Mouse (Mus musculus): Measurements from ENCODE around the gene Gm20532.

Gene Gm20532

GRCm38 (mm10) chr2:26586294-26587043 lies at the start of gene Gm20532:
Gene Gm20532 (plus strand): TSS chr2:26586639.
- peak; percentile 70 for DNase-seq (ENCODE audit: low spot score)

- DNase-seq (ENCODE audit: low spot score), result no peak
Observed at GRCm38 (mm10) chr2:26539516-26539915, 46.9 kb upstream of the Gm20532 start.

- no peak for DNase-seq (ENCODE audit: low spot score)
Observed at GRCm38 (mm10) chr2:26540721-26541120, 45.7 kb upstream of the Gm20532 start.

- no peak for DNase-seq (ENCODE audit: low spot score)
Observed at GRCm38 (mm10) chr2:26541258-26541910, 45.1 kb upstream of the Gm20532 start.

DNA sequence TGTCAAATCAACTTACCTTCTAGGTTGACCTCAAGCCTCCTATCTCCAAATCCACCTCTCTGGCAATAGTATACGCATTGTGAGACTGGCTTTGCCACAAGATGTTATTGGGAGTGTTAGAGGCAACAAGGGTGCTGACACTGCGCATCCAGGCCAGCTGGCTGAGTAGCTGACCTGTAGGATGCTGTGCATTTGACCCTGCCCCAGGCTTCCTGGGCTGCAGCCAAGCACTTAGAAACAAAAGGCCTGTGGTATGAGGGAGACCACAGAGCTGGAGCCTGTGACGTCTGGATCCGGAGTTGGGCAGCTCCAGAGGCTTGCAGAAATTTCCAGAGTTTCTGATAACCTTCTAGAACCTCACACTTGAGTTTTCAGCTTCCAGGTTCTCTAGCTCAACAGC lies 43.3 kb upstream of the Gm20532 start:
- DNase-seq (ENCODE audit: low spot score), result no peak

DNA sequence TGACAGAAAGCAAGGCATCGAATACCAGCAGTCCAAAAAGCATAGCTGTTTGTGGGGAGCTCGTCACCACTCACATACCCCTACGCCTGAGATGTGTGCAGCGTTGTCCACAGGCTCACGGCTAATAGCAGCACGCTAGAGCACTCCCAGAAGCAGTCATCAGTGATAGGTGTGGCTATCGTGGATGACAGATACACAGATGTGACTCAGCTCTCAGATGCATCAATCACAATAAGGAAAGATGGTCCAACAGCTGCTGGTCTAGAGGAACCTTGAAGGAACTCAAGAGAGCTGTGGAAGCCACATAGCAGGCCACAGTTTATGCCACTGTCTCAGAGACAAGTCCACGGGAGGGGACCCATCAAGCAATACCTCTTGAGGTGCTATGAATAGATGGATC lies 42.7 kb upstream of the Gm20532 start:
- no peak for DNase-seq (ENCODE audit: low spot score)

DNA sequence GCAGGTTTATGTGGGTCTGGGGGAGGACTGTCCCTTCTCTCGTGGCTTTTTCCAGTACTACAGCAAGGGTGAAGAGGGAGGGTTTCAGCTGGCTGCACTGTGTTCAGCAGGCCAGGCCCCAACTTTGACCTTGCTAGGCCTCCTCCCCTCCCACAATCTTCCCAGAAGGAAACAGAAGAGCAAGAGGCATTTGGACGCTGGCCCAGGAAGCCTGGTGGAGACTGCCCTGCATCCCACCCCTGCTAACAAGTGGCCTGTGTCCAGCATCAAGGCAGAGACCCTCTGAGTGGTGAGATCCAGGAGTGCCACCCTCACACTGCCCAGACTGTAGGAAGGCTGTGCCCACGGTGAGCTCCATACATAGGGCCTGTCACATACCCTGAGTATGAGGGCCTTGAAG lies 42.2 kb upstream of the Gm20532 start:
- DNase-seq (ENCODE audit: low spot score), result no peak

GRCm38 (mm10) chr2:26547481-26547880 lies 39.0 kb upstream of the Gm20532 start:
- peak; percentile 23 for DNase-seq (ENCODE audit: low spot score)

DNA sequence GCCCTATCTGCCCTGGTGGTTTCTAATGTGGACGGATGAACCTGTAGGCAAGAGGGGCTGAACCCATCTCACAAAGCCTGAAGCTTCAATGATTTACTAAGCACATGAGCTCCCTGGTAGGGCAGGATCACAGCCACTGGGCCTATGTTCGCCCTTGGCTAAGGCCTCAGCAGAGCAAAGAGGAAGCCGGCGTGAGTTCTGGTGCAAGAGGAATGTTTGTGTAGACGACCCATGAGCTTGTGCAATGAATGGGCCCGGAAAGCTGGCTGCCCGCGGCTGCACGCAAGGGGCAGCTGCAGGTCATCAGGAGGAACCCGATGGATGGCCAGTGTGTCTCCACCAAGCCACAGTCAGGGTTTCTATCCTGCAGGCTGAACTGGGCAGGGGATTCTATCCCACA lies 36.6 kb upstream of the Gm20532 start:
- DNase-seq (ENCODE audit: low spot score), result no peak

- no peak for DNase-seq (ENCODE audit: low spot score)
Observed at GRCm38 (mm10) chr2:26550205-26550604, 36.2 kb upstream of the Gm20532 start.

GRCm38 (mm10) chr2:26550777-26551176 lies 35.7 kb upstream of the Gm20532 start:
- DNase-seq (ENCODE audit: low spot score), result peak; percentile 37

GRCm38 (mm10) chr2:26551446-26551845 lies 35.0 kb upstream of the Gm20532 start:
- no peak for DNase-seq (ENCODE audit: low spot score)

DNA sequence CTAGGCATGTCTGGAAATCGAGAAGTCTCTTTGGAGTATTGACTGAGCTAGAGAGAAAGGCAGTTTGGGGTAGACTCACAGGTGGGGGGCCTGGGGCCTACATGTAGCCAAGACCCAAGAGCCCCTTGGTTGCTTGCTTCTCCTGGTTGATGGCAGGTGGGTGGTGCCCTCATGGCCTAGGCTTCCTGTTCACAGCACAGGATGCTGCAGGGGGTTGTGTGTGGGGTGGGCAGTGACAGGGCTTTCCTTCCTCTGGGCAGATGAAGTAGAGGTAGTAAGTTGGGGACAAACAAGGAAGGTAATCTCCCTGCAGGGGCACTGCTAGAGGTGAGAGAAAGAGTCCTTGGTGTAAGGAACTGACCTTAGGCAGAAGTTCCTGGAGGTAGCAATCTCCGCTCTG lies 34.4 kb upstream of the Gm20532 start:
- DNase-seq (ENCODE audit: low spot score), result no peak

DNA sequence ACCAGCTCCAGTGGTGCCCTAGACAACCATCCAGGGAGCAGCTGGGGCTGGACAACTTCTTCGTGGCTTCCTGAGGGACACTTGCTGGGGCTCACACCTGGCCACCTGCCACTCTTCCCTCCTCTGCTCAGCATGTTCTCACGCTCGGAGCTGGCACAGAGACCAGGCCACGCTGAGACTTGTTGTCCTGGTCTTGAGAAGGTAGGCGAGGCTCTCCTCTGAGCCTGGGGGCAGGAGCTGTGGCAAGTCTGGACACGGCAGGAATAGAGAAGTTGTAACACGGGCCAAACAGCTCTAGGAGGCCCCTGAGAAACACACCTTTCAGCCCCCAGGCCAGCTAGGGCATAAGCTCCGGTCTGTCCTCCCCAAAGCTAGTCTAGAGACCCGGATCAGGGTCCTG lies 32.5 kb upstream of the Gm20532 start:
- no peak for DNase-seq (ENCODE audit: low spot score)

GRCm38 (mm10) chr2:26555076-26555475 lies 31.4 kb upstream of the Gm20532 start:
- no peak for DNase-seq (ENCODE audit: low spot score)

DNA sequence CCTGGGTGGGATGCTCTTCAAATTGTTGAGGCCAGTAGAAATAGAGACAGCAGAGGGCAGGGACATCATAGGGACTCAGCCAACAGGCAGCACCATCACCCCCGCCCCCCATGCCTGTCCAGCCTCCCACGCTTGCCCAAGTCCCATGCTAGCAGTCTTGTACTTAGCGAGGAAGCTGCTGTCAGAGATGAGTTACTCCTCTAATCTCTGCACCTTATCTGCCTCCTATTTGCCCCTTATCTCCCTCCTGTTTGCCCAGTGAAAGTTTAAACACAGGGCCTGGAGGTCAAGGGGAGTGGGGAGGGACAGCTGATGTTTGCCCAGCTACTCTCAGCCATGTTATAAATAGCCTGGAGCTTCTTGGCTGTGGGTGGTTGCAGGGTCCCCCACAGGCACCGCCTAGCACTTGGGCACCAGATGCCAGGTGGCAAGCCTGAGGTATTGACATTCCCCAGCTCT lies 29.9 kb upstream of the Gm20532 start:
- no peak for DNase-seq (ENCODE audit: low spot score)

DNA sequence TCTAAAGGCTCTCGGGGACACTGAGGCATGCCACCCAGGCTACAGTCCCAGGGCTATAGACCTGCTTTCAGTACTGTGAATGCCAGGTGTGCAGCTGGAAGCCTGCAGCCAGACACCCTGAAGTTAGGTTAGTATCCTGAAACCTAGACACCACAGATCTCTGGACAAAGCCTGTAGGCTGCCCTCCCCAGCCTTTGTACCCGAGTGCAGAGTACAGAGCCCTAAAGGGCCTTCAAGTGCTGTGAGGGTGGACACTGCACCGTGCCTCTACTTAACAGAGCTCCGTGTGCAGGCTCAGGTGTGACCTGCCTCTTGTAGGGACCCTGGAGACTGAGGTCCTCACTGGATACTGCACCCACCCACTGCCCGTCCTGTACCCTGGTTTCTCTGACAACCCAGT lies 25.9 kb upstream of the Gm20532 start:
- DNase-seq (ENCODE audit: low spot score), result no peak

DNA sequence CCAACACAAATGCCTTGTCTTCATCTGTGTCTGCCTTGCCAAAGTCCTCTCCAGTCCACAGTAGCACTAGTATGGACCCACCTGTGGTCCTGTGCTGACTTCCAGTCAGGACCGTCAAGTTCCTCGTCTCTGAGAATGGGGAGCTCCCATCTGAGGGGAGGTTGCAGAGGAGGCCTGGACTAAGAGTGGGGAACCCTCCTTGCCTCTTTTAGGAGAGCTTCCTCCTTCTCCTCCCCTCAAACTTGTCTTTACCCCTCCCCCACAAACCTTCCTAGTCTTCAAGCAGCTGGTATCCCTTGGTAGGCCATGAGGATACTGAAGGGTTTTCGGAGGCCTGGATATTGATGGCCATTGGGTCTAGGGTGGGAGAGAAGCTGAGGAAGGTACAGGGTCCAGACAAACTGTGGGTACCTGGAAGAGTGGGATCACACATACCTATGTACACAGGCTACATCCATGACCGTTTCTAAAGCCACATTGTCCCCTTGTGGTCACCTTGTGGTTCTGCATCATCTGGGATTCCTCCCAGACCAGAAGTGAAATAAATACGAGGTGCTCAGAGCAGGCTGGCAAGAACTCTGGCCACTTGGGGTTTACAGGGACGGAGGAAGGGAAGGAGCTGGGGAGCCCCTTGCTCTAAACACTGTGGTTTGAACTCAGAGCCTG lies 25.0 kb upstream of the Gm20532 start:
- DNase-seq (ENCODE audit: low spot score), result peak; percentile 66

DNA sequence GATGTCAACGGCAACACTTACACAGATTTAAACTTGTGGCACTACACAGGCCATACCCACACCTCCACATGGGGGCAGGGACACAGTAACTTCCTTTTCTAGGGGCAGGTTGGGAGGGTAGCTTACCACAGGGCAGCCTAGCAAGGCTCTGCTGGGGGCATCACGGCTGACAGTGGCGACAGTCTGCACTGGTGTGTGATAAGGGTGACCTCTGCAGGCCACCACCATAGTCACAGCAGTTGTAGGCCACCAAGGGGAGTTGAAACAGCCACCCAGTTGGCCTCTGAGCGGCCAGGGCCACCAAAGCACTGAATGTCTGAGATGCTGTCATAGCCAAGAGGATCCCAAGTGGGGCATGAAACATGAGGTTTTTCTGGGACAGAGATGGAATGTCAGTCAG lies 20.2 kb upstream of the Gm20532 start:
- DNase-seq (ENCODE audit: low spot score), result peak; percentile 52

GRCm38 (mm10) chr2:26570034-26570433 lies 16.4 kb upstream of the Gm20532 start:
- peak; percentile 70 for DNase-seq (ENCODE audit: low spot score)

DNA sequence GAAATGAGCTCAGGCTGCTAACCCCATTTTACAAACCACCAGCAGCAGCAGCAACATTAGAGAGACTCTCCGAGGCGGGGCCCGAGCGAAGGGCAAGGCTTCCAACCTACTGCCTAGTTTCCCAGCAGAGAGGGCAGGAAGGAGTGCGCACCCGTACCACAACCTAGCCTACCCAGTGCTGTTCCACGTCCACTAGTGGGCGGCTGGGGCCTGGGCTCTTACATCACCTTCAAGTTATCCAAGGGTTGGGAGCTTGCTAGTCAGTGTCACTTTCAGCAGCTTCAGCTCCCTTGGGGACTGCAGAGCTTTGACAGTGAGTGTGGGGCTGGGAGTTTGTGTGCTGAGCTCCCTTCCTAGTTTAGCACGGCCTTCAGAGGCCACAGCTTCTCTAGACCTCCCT lies 15.0 kb upstream of the Gm20532 start:
- DNase-seq (ENCODE audit: low spot score), result no peak

DNA sequence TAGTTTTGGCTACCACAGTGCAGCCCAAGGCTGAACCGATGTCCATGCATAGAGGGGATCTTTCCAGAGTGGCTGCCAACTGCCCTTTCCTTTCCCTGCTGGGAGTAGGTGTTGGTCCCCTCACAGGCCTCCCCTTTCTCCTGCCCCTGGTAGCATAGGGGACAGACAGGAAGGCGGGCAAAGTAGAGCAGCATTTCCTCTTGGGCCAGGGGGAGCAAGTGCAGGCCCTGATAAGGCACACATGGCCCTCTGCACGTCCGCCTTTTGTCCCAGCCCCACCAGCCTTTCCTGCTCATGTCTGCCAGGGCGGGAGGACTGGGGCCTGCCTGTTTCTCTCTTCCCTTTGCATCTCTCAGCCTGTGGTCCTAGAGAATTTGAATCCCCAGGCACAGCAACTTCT lies 14.6 kb upstream of the Gm20532 start:
- no peak for DNase-seq (ENCODE audit: low spot score)

GRCm38 (mm10) chr2:26573396-26573795 lies 13.0 kb upstream of the Gm20532 start:
- DNase-seq (ENCODE audit: low spot score), result peak; percentile 56
